Mouse (Mus musculus) forebrain, embryonic 14.5 days (tissue): ENCODE measurements around the gene Foxs1. TPM values are rescaled to one million over a fixed set of nuclear protein-coding genes. Genes with fewer than 3 reads are reported as not detected.

ENCODE experiments used
- ATAC-seq: fragments of 200-750 bp; cut with Nextera tagmentation; 2 replicates; pipeline ENCODE4 v1.8.0; 2017; ENCODE audit warnings: mild to moderate bottlenecking, moderate library complexity
- DNase-seq: peaks from one replicate; pipeline ENCODE4 v3.0.0-alpha.2; 2015; ENCODE audit warnings: low spot score
- H3K27ac ChIP-seq: fragments of 300-500 bp; sonication (generic); 2 replicates; pipeline ENCODE4 v1.5.1; 2014; ENCODE audit warnings: low read depth, mild to moderate bottlenecking, control low read depth, low read length, moderate library complexity
- H3K27me3 ChIP-seq: fragments of 300-500 bp; sonication (generic); replicated peaks from 2 replicates; pipeline ENCODE4 v1.6.1; 2014; ENCODE audit warnings: low read length, control low read depth, mixed read lengths; ENCODE audit not compliant: control insufficient read depth, insufficient read depth
- H3K36me3 ChIP-seq: fragments of 300-500 bp; sonication (generic); 2 replicates; pipeline ENCODE4 v1.6.1; 2014; ENCODE audit warnings: low read length, control low read depth; ENCODE audit not compliant: control insufficient read depth, insufficient read depth
- H3K4me1 ChIP-seq: fragments of 300-500 bp; sonication (generic); 2 replicates; pipeline ENCODE4 v1.6.1; 2014; ENCODE audit warnings: antibody characterized with exemption, low read length, control low read depth; ENCODE audit not compliant: control insufficient read depth, insufficient read depth
- H3K4me2 ChIP-seq: fragments of 300-500 bp; sonication (generic); 2 replicates; pipeline ENCODE4 v1.6.1; 2014; ENCODE audit warnings: mild to moderate bottlenecking, control low read depth, low read length
- H3K4me3 ChIP-seq: fragments of 300-500 bp; sonication (generic); 2 replicates; pipeline ENCODE4 v1.5.1; 2014; ENCODE audit warnings: low read depth, low read length, control low read depth
- H3K9ac ChIP-seq: fragments of 300-500 bp; sonication (generic); 2 replicates; pipeline ENCODE4 v1.6.1; 2014; ENCODE audit warnings: mild to moderate bottlenecking, low read length, control low read depth, moderate library complexity
- H3K9me3 ChIP-seq: fragments of 300-500 bp; sonication (generic); replicated peaks from 2 replicates; pipeline ENCODE4 v1.6.1; 2016; ENCODE audit warnings: low read length, control low read depth, mixed read lengths; ENCODE audit not compliant: control insufficient read depth
- WGBS: fragments of 180-500 bp; shearing (Covaris S2); extraction: QIAGEN DNeasy Blood & Tissue Kit; methylation state at CpG from one replicate; pipeline ENCODE4 v1.1.7; 2014; 5-methylcytosine and 5-hydroxymethylcytosine counted together
- polyA plus RNA-seq: library from polyadenylated mRNA; unstranded; fragments of >200 nt; fragmentation: Nextera tagmentation; extraction: Ambion mirVana; gene quantifications from 2 replicates; pipeline ENCODE4 v1.2.1, GENCODE M21; 2014

Foxs1 gene
- polyA plus RNA-seq, 1 experiment from 2014 or later: 4.0 TPM

- ATAC-seq (no peak), DNase-seq (no peak)
- Histone ChIP-seq H3K36me3 (peaks cover 23% of the 10 kb centered on the region), H3K9me3 (no peaks in the 10 kb centered on the region), H3K4me1 (no peaks in the 10 kb centered on the region), H3K4me2 (no peak overlapping the region), H3K27ac (no peak overlapping the region), H3K9ac (no peak overlapping the region), H3K27me3 (no peaks in the 10 kb centered on the region), H3K4me3 (no peak overlapping the region)
- WGBS: 80% methylated on average over 6 of the region's 6 CpGs
These were observed 34.0 kb downstream of the Foxs1 start for GRCm38 (mm10) chr2:152899011-152899410.

GRCm38 (mm10) chr2:152896926-152897325 is 36.1 kb downstream of the Foxs1 start:
- Histone ChIP-seq H3K4me1 (no peaks in the 10 kb centered on the region), H3K36me3 (peaks cover 44% of the 10 kb centered on the region), H3K4me2 (no peak overlapping the region), H3K9ac (no peak overlapping the region), H3K9me3 (no peaks in the 10 kb centered on the region), H3K27ac (no peak overlapping the region), H3K4me3 (no peak overlapping the region), H3K27me3 (no peaks in the 10 kb centered on the region)
- 84% methylated on average over 3 of the region's 3 CpGs for WGBS
- no peak for ATAC-seq
- no peak for DNase-seq

GRCm38 (mm10) chr2:152895834-152896233 is 37.2 kb downstream of the Foxs1 start:
- Histone ChIP-seq H3K27ac (no peak overlapping the region), H3K27me3 (no peaks in the 10 kb centered on the region), H3K36me3 (peaks cover 55% of the 10 kb centered on the region), H3K4me3 (no peak overlapping the region), H3K4me1 (no peaks in the 10 kb centered on the region), H3K9me3 (no peaks in the 10 kb centered on the region), H3K9ac (no peak overlapping the region), H3K4me2 (no peak overlapping the region)
- WGBS: 88% methylated on average over 9 of the region's 9 CpGs
- ATAC-seq (no peak), DNase-seq (no peak)

- no peak for ATAC-seq
- 92% methylated on average over 5 of the region's 5 CpGs for WGBS
- H3K4me3 ChIP-seq: no peak overlapping the region
These were observed 44.2 kb downstream of the Foxs1 start for GRCm38 (mm10) chr2:152888774-152889173.

GRCm38 (mm10) chr2:152887230-152887629 is 45.8 kb downstream of the Foxs1 start:
- ATAC-seq: no peak
- H3K36me3 ChIP-seq: peaks cover 81% of the 10 kb centered on the region
- WGBS: 92% methylated on average over 3 of the region's 3 CpGs

More at GRCm38 (mm10) chr2:152888774-152889173, 44.2 kb downstream of the Foxs1 start:
- no peaks in the 10 kb centered on the region for H3K27me3 ChIP-seq
- H3K9ac ChIP-seq: no peak overlapping the region
- no peaks in the 10 kb centered on the region for H3K9me3 ChIP-seq
- no peak overlapping the region for H3K4me2 ChIP-seq
- no peak overlapping the region for H3K27ac ChIP-seq
- H3K4me1 ChIP-seq: no peaks in the 10 kb centered on the region
- peaks cover 89% of the 10 kb centered on the region for H3K36me3 ChIP-seq
- DNase-seq: no peak

GRCm38 (mm10) chr2:152884101-152884645 is 48.8 kb downstream of the Foxs1 start:
- Histone ChIP-seq H3K9ac (no peak overlapping the region), H3K4me1 (no peaks in the 10 kb centered on the region), H3K9me3 (no peaks in the 10 kb centered on the region), H3K27ac (no peak overlapping the region), H3K36me3 (peaks cover 82% of the 10 kb centered on the region), H3K27me3 (no peaks in the 10 kb centered on the region), H3K4me3 (no peak overlapping the region), H3K4me2 (no peak overlapping the region)
- ATAC-seq (no peak), DNase-seq (no peak)
- WGBS: 93% methylated on average over 6 of the region's 6 CpGs

More at GRCm38 (mm10) chr2:152887230-152887629, 45.8 kb downstream of the Foxs1 start:
- H3K4me2 ChIP-seq: no peak overlapping the region
- no peaks in the 10 kb centered on the region for H3K4me1 ChIP-seq
- DNase-seq: no peak
- H3K4me3 ChIP-seq: no peak overlapping the region
- no peak overlapping the region for H3K27ac ChIP-seq
- H3K27me3 ChIP-seq: no peaks in the 10 kb centered on the region
- no peaks in the 10 kb centered on the region for H3K9me3 ChIP-seq
- H3K9ac ChIP-seq: no peak overlapping the region

Other genes with a start within 250 kb of the Foxs1 start
- 35.8 and 42.6 TPM in 2 replicates for gene Mcts2, start 246.2 kb downstream of the Foxs1 start, polyA plus RNA-seq
- gene Id1, start 197.0 kb downstream of the Foxs1 start, polyA plus RNA-seq: 29.2 and 32.8 TPM in 2 replicates
- 4.5 and 5.9 TPM in 2 replicates for gene Cox4i2, start 179.0 kb downstream of the Foxs1 start, polyA plus RNA-seq
- 179 and 189 TPM in 2 replicates for gene Bcl2l1, start 101.5 kb downstream of the Foxs1 start, polyA plus RNA-seq
- gene Tpx2, start 85.2 kb downstream of the Foxs1 start, polyA plus RNA-seq: 70.1 and 81.5 TPM in 2 replicates
- not detected in 2 replicates for gene Mylk2, start 21.9 kb downstream of the Foxs1 start, polyA plus RNA-seq
- gene Dusp15, start 18.5 kb upstream of the Foxs1 start, polyA plus RNA-seq: 6.4 and 6.6 TPM in 2 replicates
- 2.5 and 4.3 TPM in 2 replicates for gene Ttll9, start 29.3 kb upstream of the Foxs1 start, polyA plus RNA-seq
- gene Pdrg1, start 82.2 kb upstream of the Foxs1 start, polyA plus RNA-seq: 108 and 118 TPM in 2 replicates
- 0.87 and 1.0 TPM in 2 replicates for gene Xkr7, start 98.6 kb upstream of the Foxs1 start, polyA plus RNA-seq
- gene Ccm2l, start 132.7 kb upstream of the Foxs1 start, polyA plus RNA-seq: 0.77 and 1.1 TPM in 2 replicates
- gene Hck, start 175.3 kb upstream of the Foxs1 start, polyA plus RNA-seq: 1.2 and 1.9 TPM in 2 replicates
- 54.5 and 69.8 TPM in 2 replicates for gene Tm9sf4, start 228.1 kb upstream of the Foxs1 start, polyA plus RNA-seq